Mouse (Mus musculus) liver, embryonic 14.5 days (tissue): ENCODE results near the gene Rnf149. TPM values are rescaled to one million over a fixed set of nuclear protein-coding genes. Genes with fewer than 3 reads are reported as not detected.

Experiments
- ATAC-seq: fragments of 200-750 bp; cut with Nextera tagmentation; 2 replicates; pipeline ENCODE4 v1.8.0; 2017; ENCODE audit warnings: moderate number of reproducible peaks, mild to moderate bottlenecking, moderate library complexity; ENCODE audit not compliant: insufficient read depth
- DNase-seq, 3 experiments: peaks; one replicate each; pipeline ENCODE4 v3.0.0-alpha.2; 2012 to 2013; ENCODE audit warnings: low read depth in 3 of 3, low spot score in 3 of 3
- H3K27ac ChIP-seq: fragments of 300-500 bp; sonication (generic); 2 replicates; pipeline ENCODE4 v1.5.1; 2014; ENCODE audit warnings: moderate library complexity, mild to moderate bottlenecking, control low read depth, inconsistent platforms
- H3K27me3 ChIP-seq: fragments of 300-500 bp; sonication (generic); 2 replicates; pipeline ENCODE4 v1.6.1; 2014; ENCODE audit warnings: mild to moderate bottlenecking, low read length, moderate library complexity; ENCODE audit not compliant: control insufficient read depth, insufficient read depth
- H3K36me3 ChIP-seq: fragments of 300-500 bp; sonication (generic); replicated peaks from 2 replicates; pipeline ENCODE4 v1.6.1; 2014; ENCODE audit warnings: low read depth; ENCODE audit not compliant: control insufficient read depth, insufficient read depth
- H3K4me1 ChIP-seq, 2 experiments: fragments of 200-500 bp in 1 of 2; fragments of 300-500 bp in 1 of 2; sonication (generic) in 1 of 2; replicated peaks; 2 replicates each; pipeline ENCODE4 v1.6.1; 2012 to 2014; ENCODE audit warnings: antibody characterized with exemption in 1 of 2, inconsistent platforms in 1 of 2, low read length in 1 of 2; ENCODE audit not compliant: control insufficient read depth in 2 of 2, insufficient read depth in 2 of 2
- H3K4me2 ChIP-seq: fragments of 300-500 bp; sonication (generic); 2 replicates; pipeline ENCODE4 v1.6.1; 2014; ENCODE audit warnings: low read depth, mild to moderate bottlenecking, control low read depth, moderate library complexity
- H3K4me3 ChIP-seq, 2 experiments: fragments of 200-500 bp in 1 of 2; fragments of 300-500 bp in 1 of 2; sonication (generic) in 1 of 2; 2 replicates each; pipeline ENCODE4 v1.5.1; 2012 to 2014; ENCODE audit warnings: low read depth in 2 of 2, low read length in 2 of 2, mild to moderate bottlenecking in 2 of 2, control low read depth in 1 of 2, inconsistent platforms in 1 of 2, moderate library complexity in 1 of 2; ENCODE audit not compliant: insufficient read depth in 1 of 2
- H3K9ac ChIP-seq: fragments of 300-500 bp; sonication (generic); replicated peaks from 2 replicates; pipeline ENCODE4 v1.6.1; 2014; ENCODE audit warnings: mild to moderate bottlenecking, control low read depth, moderate library complexity
- H3K9me3 ChIP-seq: fragments of 300-500 bp; sonication (generic); 2 replicates; pipeline ENCODE4 v1.6.1; 2016; ENCODE audit warnings: low read length, mixed read lengths; ENCODE audit not compliant: control insufficient read depth
- CTCF ChIP-seq: IDR thresholded peaks from 2 replicates; pipeline ENCODE4 v1.5.1; 2016; ENCODE audit warnings: antibody characterized with exemption, low read depth, control low read depth
- EP300 ChIP-seq: IDR thresholded peaks from 2 replicates; pipeline ENCODE4 v1.6.1; 2016; ENCODE audit warnings: antibody characterized with exemption, low read depth
- WGBS: fragments of 180-500 bp; shearing (Covaris S2); extraction: QIAGEN DNeasy Blood & Tissue Kit; methylation state at CpG from one replicate; pipeline ENCODE4 v1.1.7; 2014; ENCODE audit not compliant: insufficient replicate concordance; 5-methylcytosine and 5-hydroxymethylcytosine counted together
- polyA plus RNA-seq, 2 experiments: library from polyadenylated mRNA; depleted of rRNA in 1 of 2; stranded (reverse) in 1 of 2; unstranded in 1 of 2; fragments of >200 nt; fragmentation: Nextera tagmentation in 1 of 2; extraction: Ambion mirVana in 1 of 2; gene quantifications; 2 replicates each; pipeline versions ENCODE4 v1.2.1 to v1.2.3; 2012 to 2014

Gene Rnf149
- polyA plus RNA-seq, 2 experiments: 12.1 to 15.4 TPM

DNA sequence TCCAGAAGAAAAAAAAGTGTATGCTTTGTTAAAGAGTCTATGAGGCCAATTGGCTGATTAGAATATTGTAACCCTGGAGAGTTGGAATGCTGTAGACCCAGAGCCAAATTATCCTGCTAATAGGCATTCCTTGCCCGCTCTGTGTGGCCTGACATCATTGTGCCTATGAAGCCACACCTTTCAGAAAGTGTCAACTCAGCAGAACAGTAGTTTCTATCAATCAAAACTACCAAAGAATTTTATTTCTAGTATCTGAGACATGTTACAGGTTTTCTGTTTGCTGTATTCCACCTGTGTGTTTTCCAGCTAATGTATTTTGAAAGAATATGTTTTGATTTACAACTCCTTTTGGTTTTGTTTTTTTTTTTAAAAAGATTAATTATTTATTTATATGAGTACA, 65.0 kb downstream of the Rnf149 start:
- H3K4me3 ChIP-seq: no peak overlapping the region
- WGBS: 74% methylated on average over 1 of the region's 1 CpGs
- no peaks in the 10 kb centered on the region for H3K27me3 ChIP-seq
- H3K9ac ChIP-seq: no peak overlapping the region
- no peak overlapping the region for H3K27ac ChIP-seq
- H3K4me1 ChIP-seq: no peaks in the 10 kb centered on the region
- ATAC-seq: no peak
- TF ChIP-seq EP300 (no peak), CTCF (no peak)
- H3K36me3 ChIP-seq: no peaks in the 10 kb centered on the region
- DNase-seq: no peak
- no peak overlapping the region for H3K4me2 ChIP-seq
- no peaks in the 10 kb centered on the region for H3K9me3 ChIP-seq

GRCm38 (mm10) chr1:39511775-39512174, 65.4 kb downstream of the Rnf149 start:
- Histone ChIP-seq H3K27ac (no peak overlapping the region), H3K36me3 (no peaks in the 10 kb centered on the region), H3K4me2 (no peak overlapping the region), H3K4me3 (no peak overlapping the region), H3K9ac (no peak overlapping the region), H3K4me1 (no peaks in the 10 kb centered on the region), H3K9me3 (no peaks in the 10 kb centered on the region), H3K27me3 (no peaks in the 10 kb centered on the region)
- WGBS: 62% methylated on average over 8 of the region's 8 CpGs
- TF ChIP-seq CTCF: no peak
- no peak for TF ChIP-seq EP300
- DNase-seq (no peak), ATAC-seq (no peak)

DNA sequence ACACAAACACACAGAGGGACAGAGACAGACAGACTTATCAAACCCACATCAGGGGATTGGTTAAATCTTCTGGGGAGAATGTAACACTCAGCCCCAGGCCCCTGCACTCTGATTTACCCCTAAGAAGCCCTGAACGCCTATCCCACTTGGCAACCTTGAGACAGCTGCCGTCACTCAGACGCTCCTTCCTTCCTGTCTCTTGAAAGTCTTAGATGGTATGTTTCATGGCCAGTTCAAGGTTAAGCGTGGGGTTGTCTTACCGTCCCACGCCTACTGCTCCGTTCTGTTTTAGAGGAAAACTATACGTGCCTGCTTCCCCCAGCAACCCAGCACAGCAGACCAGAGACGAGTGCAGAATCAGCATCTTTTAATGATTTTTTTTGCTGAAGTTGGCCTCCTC, 71.6 kb downstream of the Rnf149 start:
- TF ChIP-seq CTCF: no peak
- TF ChIP-seq EP300: no peak
- Histone ChIP-seq H3K9ac (no peak overlapping the region), H3K36me3 (no peaks in the 10 kb centered on the region), H3K4me3 (no peak overlapping the region), H3K4me2 (no peak overlapping the region), H3K27ac (no peak overlapping the region), H3K27me3 (no peaks in the 10 kb centered on the region), H3K9me3 (no peaks in the 10 kb centered on the region), H3K4me1 (no peaks in the 10 kb centered on the region)
- ATAC-seq: no peak
- no peak for DNase-seq
- 57% methylated on average over 9 of the region's 9 CpGs for WGBS

DNA sequence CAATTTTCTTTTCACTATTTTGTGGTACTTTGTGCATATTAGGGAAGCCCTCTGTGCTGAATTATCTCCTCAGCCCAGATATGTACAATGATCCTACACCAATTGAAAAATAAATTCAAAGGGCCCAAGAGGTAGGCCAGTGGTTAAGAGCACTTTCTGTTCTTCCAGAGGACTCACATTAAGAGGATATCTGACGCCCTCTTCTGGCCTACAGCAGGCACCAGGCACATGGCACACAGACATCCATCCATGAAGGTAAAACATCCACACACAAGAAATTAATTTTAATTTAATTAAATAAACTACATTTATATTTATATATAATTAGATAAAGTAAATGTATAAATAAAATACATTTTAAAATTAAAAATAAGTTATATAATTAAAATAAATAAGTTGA, 72.9 kb downstream of the Rnf149 start:
- H3K9me3 ChIP-seq: no peaks in the 10 kb centered on the region
- TF ChIP-seq CTCF (peak; percentile 54), EP300 (no peak)
- H3K27me3 ChIP-seq: no peaks in the 10 kb centered on the region
- no peaks in the 10 kb centered on the region for H3K4me1 ChIP-seq
- WGBS: 0% methylated on average over 1 of the region's 1 CpGs
- no peak for ATAC-seq
- H3K4me3 ChIP-seq: no peak overlapping the region
- H3K27ac ChIP-seq: no peak overlapping the region
- no peak overlapping the region for H3K9ac ChIP-seq
- peak in 1 of 3 experiments; percentile 18 for DNase-seq
- H3K4me2 ChIP-seq: no peak overlapping the region
- H3K36me3 ChIP-seq: no peaks in the 10 kb centered on the region

DNA sequence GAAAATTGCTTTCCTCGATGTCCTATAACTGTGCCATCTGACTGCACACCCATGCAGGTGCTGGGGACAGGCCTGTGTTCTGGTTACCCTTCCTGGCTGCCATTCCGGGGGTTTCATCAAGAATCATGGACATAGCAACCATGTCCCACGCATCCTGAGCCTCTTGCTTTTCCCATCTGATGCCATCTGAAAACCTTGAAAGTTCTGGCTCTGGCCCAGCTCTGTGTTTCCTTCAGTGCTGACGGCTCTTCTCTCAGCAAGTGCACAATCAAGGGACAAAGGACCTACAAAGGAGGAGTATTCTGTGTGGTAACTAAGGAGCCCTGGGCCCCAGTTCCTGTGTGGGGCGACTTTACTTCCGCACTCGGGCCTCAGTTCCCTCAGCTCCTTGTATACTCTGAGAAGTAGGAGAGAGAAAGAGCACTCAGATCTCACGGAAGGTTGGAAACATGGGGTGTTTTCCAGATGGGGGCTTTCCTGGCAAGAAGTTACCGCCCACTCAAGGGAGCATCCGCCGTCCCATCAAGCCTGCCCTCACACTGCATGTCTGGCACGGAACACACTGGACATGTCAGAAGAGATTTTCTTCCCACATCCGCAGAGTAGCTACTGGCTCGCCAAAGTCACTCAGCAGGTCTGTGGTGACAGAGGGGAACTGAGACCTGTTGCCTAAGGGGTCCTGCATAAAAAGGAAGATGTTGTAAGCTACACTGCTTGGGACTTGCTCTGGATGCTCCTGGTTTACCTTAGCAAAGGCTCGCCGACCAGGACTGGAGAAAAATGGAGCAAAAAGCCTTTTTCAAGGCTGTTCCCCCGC, 74.2 kb downstream of the Rnf149 start:
- no peaks in the 10 kb centered on the region for H3K36me3 ChIP-seq
- ATAC-seq: no peak
- no peak overlapping the region for H3K4me2 ChIP-seq
- H3K9me3 ChIP-seq: no peaks in the 10 kb centered on the region
- no peak overlapping the region for H3K4me3 ChIP-seq
- 62% methylated on average over 17 of the region's 17 CpGs for WGBS
- no peak overlapping the region for H3K27ac ChIP-seq
- H3K27me3 ChIP-seq: no peaks in the 10 kb centered on the region
- no peaks in the 10 kb centered on the region for H3K4me1 ChIP-seq
- TF ChIP-seq CTCF: no peak
- no peak for TF ChIP-seq EP300
- no peak for DNase-seq
- H3K9ac ChIP-seq: no peak overlapping the region

Other genes with a start within 250 kb of the Rnf149 start
- gene Rpl31, start 209.6 kb downstream of the Rnf149 start, polyA plus RNA-seq (2012; rRNA removed): 523 and 947 TPM in 2 replicates
- 541 and 573 TPM in 2 replicates for gene Rpl31, start 209.6 kb downstream of the Rnf149 start, polyA plus RNA-seq (2014; fragmentation: Nextera tagmentation; extraction: Ambion mirVana)
- gene Tbc1d8, start 98.7 kb downstream of the Rnf149 start, polyA plus RNA-seq (2012; rRNA removed): 2.2 and 3.1 TPM in 2 replicates
- 2.5 and 2.9 TPM in 2 replicates for gene Tbc1d8, start 98.7 kb downstream of the Rnf149 start, polyA plus RNA-seq (2014; fragmentation: Nextera tagmentation; extraction: Ambion mirVana)
- gene Cnot11, start 42.4 kb downstream of the Rnf149 start, polyA plus RNA-seq (2012; rRNA removed): 7.1 and 8.0 TPM in 2 replicates
- gene Cnot11, start 42.4 kb downstream of the Rnf149 start, polyA plus RNA-seq (2014; fragmentation: Nextera tagmentation; extraction: Ambion mirVana): 9.6 and 10.0 TPM in 2 replicates
- 0.01 TPM in 2 replicates for gene Creg2, start 74.1 kb upstream of the Rnf149 start, polyA plus RNA-seq (2012; rRNA removed)
- gene Creg2, start 74.1 kb upstream of the Rnf149 start, polyA plus RNA-seq (2014; fragmentation: Nextera tagmentation; extraction: Ambion mirVana): not detected in 2 replicates
- 0.02 and 0.04 TPM in 2 replicates for gene Rfx8, start 143.6 kb upstream of the Rnf149 start, polyA plus RNA-seq (2012; rRNA removed)
- not detected in 2 replicates for gene Rfx8, start 143.6 kb upstream of the Rnf149 start, polyA plus RNA-seq (2014; fragmentation: Nextera tagmentation; extraction: Ambion mirVana)
- not detected in 2 replicates for gene Gm3646, start 227.9 kb upstream of the Rnf149 start, polyA plus RNA-seq (2012; rRNA removed)
- not detected in 2 replicates for gene Gm3646, start 227.9 kb upstream of the Rnf149 start, polyA plus RNA-seq (2014; fragmentation: Nextera tagmentation; extraction: Ambion mirVana)